Mouse (Mus musculus) brown adipose tissue, adult 24 weeks (tissue): ENCODE measurements around the gene Birc6. TPM values are rescaled to one million over a fixed set of nuclear protein-coding genes. Genes with fewer than 3 reads are reported as not detected.

Source experiments
- H3K27ac ChIP-seq: fragments of 200-500 bp; replicated peaks from 2 replicates; pipeline ENCODE4 v1.5.1; 2012; ENCODE audit warnings: low read depth, mild to moderate bottlenecking, low read length
- H3K4me1 ChIP-seq: fragments of 200-500 bp; 2 replicates; pipeline ENCODE4 v1.6.1; 2012; ENCODE audit warnings: low read length, mixed read lengths; ENCODE audit not compliant: control insufficient read depth, insufficient read depth, insufficient read length
- H3K4me3 ChIP-seq: fragments of 200-500 bp; 2 replicates; pipeline ENCODE4 v1.5.1; 2012; ENCODE audit warnings: low read depth, mild to moderate bottlenecking, low read length, moderate library complexity; ENCODE audit not compliant: insufficient read depth
- polyA plus RNA-seq: library from polyadenylated mRNA; stranded (reverse); fragments of >200 nt; gene quantifications from 2 replicates; pipeline ENCODE4 v1.2.4, GENCODE M21; 2012; ENCODE audit not compliant: missing spikeins, insufficient read depth, insufficient read length

Gene Birc6
- polyA plus RNA-seq = 25.0 and 38.4 TPM in 2 replicates

DNA sequence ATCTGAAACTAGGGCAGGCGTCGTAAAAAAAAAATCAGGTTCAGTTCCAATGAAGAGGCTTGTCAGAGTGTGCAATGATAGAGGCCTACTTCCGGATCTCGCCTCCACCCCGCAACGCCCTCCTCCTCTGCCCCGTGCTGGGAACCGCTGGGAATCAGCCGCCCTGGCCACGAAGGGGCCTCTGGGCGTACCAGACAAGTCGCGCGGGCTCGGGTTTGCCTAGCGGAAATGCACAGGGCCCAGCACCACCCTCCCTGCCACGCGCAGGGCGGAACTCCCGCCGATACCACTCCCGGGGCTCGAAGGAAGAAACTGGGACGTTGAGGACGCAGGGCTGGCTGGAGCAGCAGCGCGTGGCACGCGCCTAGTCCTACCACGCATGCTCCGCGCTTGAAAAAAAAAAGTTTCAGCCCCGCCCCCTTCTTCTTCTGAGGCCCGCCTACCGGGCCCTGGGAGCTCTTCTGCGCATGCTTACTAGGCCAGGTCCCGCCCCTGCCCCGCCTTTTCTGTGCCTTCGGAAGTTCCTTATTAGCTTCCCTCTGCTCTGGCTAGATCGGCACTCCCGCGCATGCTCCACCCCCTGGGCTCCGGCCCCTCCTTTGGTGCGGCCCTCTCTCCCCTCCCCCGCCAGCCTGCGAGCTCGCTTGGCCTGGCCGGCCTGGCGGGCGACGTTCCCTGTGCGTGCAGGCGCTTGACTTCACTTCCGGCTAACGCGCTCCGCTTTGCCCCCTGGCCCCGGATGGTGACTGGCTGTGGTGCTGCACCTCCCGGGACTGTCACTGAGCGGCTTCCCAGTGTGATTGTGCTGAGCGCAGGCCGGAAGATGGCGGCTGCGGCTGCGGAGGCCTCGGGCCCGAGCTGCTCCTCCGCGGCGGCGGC, at the start of gene Birc6:
TSS of gene Birc6 (plus strand) at position 567 of the 879 bp plus-strand sequence.
- H3K4me3 ChIP-seq = peak within 1 kb of the TSS; percentile 95
- H3K4me1 ChIP-seq = peaks cover 5% of the 10 kb centered on the region; the same call in 1 of the 2 replicates

GRCm38 (mm10) chr17:74480361-74481069, 47.6 kb upstream of the Birc6 start:
- no peaks in the 10 kb centered on the region for H3K4me1 ChIP-seq
- H3K4me3 ChIP-seq = no peak overlapping the region
- no peak overlapping the region for H3K27ac ChIP-seq

More for the DNA sequence above, at the start of gene Birc6:
- peak within 1 kb of the TSS; percentile 88 for H3K27ac ChIP-seq

GRCm38 (mm10) chr17:74489024-74489900, 38.8 kb upstream of the Birc6 start, which contains the start of gene Yipf4:
Gene Yipf4 (plus strand): TSS chr17:74489493.
- Histone ChIP-seq H3K4me1 (no peaks in the 10 kb centered on the region), H3K27ac (peak within 1 kb of the TSS; percentile 61), H3K4me3 (peak within 1 kb of the TSS; percentile 74)

GRCm38 (mm10) chr17:74489901-74490220, 38.2 kb upstream of the Birc6 start:
- peak overlapping the region; percentile 61 for H3K27ac ChIP-seq
- no peaks in the 10 kb centered on the region for H3K4me1 ChIP-seq
- H3K4me3 ChIP-seq = peak overlapping the region; percentile 74

GRCm38 (mm10) chr17:74491565-74491964, 36.5 kb upstream of the Birc6 start:
- Histone ChIP-seq H3K27ac (no peak overlapping the region), H3K4me3 (no peak overlapping the region), H3K4me1 (no peaks in the 10 kb centered on the region)

GRCm38 (mm10) chr17:74500204-74500603, 27.9 kb upstream of the Birc6 start:
- H3K27ac ChIP-seq = no peak overlapping the region
- H3K4me3 ChIP-seq = no peak overlapping the region
- no peaks in the 10 kb centered on the region for H3K4me1 ChIP-seq

GRCm38 (mm10) chr17:74501085-74501484, 27.0 kb upstream of the Birc6 start:
- no peak overlapping the region for H3K4me3 ChIP-seq
- no peaks in the 10 kb centered on the region for H3K4me1 ChIP-seq
- no peak overlapping the region for H3K27ac ChIP-seq

DNA sequence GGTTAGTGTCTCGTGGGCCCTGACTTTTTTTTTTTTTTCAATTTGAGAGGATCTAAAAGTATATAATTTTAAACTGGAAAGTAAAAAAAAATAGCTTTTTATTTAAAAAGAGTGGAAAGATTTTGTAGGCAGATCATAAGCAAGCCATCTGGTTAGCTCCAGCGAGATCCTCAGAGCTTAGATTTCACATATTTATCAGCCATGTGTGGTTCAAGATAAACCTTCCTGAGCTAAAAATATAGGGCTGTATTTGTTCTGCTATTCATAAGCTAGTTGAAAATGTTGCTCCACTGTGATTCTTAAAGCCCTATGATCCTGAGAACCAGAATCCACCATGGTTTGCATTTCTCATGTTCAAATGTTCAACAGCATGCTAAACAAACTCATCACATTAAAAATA, 20.2 kb upstream of the Birc6 start:
- Histone ChIP-seq H3K4me1 (no peaks in the 10 kb centered on the region), H3K4me3 (no peak overlapping the region), H3K27ac (no peak overlapping the region)

DNA sequence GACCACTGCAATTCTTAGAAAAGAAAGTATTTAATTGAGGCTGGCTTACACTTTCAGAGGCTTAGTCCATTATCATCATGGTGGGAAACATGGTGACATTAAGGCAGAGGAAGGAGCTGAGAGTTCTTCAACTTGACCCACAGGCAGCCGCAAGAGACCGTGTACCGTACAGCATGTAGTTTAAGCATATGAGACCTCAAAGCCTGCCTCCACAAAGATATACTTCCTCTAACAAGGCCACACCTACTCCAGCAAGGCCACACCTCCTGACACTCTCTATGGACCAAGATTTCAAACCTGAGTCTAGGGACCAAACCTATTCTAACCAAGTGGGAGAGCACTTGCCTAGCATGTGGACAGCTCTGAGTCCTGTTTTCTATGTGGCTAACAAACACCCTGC, 19.5 kb upstream of the Birc6 start:
- H3K4me1 ChIP-seq = no peaks in the 10 kb centered on the region
- H3K27ac ChIP-seq = no peak overlapping the region
- no peak overlapping the region for H3K4me3 ChIP-seq

DNA sequence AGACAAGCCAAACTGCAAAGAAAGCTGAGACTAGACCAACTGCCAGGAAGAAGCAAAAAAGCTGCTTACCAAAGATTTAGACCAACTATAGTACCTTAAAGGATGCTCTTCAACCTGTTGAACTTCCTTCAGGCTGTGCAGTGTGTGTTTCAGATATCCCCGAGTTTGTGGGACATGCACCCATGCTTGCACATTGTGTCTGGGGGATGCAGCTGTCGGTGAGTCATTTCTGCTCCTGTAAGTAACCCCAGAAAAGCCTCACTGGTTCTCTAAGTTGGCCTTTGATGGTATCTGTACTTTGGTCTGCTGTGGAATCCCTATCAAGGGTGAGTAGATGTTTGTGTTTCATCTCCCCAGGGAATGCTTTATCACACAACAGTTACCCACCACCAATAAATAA, 15.8 kb upstream of the Birc6 start:
- Histone ChIP-seq H3K27ac (no peak overlapping the region), H3K4me1 (no peaks in the 10 kb centered on the region), H3K4me3 (no peak overlapping the region)

DNA sequence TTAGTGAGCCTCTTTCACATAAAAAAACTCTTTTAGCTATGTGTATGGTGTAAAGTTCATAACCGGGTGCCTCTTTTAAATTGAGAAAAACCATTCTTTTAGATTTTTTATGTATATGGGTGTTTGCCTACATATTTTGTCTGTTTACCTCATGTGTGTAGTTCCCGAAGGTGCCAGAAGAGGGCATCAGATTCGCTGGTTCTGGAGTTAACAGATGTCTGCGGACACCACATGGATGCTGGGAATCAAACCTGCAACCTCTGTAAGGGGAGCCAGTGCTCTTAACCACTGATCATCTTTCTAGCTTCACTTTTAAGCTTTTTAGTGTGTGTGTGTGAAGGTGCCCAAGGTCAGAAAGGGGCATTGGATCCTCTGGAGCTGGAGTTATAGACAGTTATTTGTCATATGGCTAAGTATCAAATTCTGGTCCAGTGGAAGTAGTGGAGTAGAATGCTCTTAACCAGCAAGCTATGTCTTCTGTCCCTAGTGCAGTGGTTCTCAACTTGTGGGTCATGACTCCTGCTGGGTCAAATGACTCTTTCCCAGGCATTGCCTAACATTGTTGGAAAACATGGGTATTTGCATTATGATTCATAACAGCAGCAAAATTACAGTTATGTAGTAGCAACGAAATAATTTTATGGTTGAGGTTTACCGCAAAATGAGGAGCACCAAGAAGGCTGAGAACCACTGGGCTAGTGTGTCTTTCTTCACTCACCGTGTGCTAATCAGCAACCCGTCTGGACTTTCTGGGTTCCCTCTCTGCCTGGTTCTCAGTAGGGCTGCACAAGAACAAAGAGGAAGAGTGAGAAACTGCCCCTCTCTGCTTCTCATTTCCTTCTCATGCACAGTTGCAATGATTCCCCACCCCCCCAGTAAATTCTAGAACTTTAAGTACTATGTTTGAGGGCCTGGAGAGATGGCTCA, 5.0 kb upstream of the Birc6 start:
- Histone ChIP-seq H3K27ac (no peak overlapping the region), H3K4me3 (no peak overlapping the region)

GRCm38 (mm10) chr17:74526117-74526516, 2.0 kb upstream of the Birc6 start:
- H3K4me1 ChIP-seq = peaks cover 5% of the 10 kb centered on the region; the same call in 1 of the 2 replicates
- no peak overlapping the region for H3K4me3 ChIP-seq
- no peak overlapping the region for H3K27ac ChIP-seq

More for the DNA sequence above, 5.0 kb upstream of the Birc6 start:
- no peaks in the 10 kb centered on the region for H3K4me1 ChIP-seq

DNA sequence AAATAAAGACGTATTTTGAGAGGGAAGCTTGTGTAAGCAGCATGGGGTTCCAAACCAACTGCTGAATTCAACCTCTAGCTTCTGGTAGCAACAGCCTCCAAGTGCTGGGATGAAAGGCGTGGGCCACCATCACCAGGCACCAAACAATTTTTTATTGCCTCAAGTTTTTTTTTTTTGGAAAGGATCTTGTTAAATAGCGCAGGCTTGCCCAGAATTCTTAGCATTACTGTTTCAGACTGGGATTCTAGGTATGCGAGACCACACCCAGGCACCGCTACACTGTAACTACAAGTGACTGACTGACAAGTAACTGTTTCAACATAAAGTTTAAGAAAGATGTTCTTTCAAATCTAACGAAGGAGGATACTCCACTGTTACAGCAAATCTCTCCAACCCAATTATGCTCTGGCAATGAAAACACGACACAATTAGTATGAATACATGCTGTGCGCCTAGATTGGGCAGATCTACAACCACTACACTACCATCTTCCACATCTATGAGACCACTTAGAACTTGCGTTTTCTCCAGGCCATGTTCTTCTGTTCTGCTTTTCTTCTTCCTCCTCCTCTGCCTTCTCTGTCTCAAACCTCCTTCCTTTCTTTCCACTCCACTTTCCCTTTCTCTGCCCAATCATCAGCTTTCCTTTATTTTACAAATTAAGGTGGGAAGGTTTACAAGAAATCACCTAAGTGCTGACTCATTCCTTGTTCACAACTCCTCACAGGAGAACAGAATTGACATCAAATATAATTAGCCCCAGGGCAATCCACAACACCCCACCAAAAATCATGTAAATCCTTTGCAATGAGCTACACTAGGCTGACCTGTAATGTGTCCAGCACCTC, 1.1 kb upstream of the Birc6 start:
- Histone ChIP-seq H3K4me3 (peak overlapping the region; percentile 63), H3K27ac (peak overlapping the region; percentile 88), H3K4me1 (peaks cover 5% of the 10 kb centered on the region; the same call in 1 of the 2 replicates)
